Mouse (Mus musculus) olfactory bulb, adult 2 months (tissue): Measurements from ENCODE around the gene Kpna3.
"Not testable (repeated sequence)": the region's sequence is repeated elsewhere in the genome, so short reads cannot be mapped to it uniquely, and the experiment has no call there.

Experiments used
- CTCF ChIP-seq: fragments of 200-500 bp; IDR thresholded peaks from 2 replicates; pipeline ENCODE4 v1.5.1; 2012; ENCODE audit warnings: low read depth, mild to moderate bottlenecking, low read length, moderate library complexity; ENCODE audit not compliant: insufficient read depth
- POLR2A ChIP-seq: fragments of 200-500 bp; IDR thresholded peaks from 2 replicates; pipeline ENCODE4 v1.6.1; 2012; ENCODE audit warnings: mild to moderate bottlenecking, low read depth, low read length, moderate library complexity; ENCODE audit not compliant: insufficient read depth

GRCm38 (mm10) chr14:61327007-61327406, 112.7 kb downstream of the Kpna3 start:
- TF ChIP-seq CTCF, POLR2A: not testable (repeated sequence)
